Mouse (Mus musculus) gastrocnemius, postnatal 4 days (tissue): ENCODE results near the gene Ifna14. TPM values are rescaled to one million over a fixed set of nuclear protein-coding genes. Genes with fewer than 3 reads are reported as not detected.

Experiments
- total RNA-seq, 2 experiments: library from RNA; stranded (reverse); gene quantifications; 2 replicates each; pipeline ENCODE4 v1.2.3; 2021

Gene Ifna14
- total RNA-seq, 2 experiments from 2014 or later = not detected

Other genes starting within 250 kb of the Ifna14 start
- gene Hacd4, start 132.9 kb downstream of the Ifna14 start, total RNA-seq = 1 to 10 TPM; 4.4 to 5.3 TPM
- not detected for gene Ifnb1, start 49.0 kb downstream of the Ifna14 start, total RNA-seq
- gene Ifna15, start 13.6 kb downstream of the Ifna14 start, total RNA-seq = not detected
- not detected for gene Ifna9, start 20.6 kb upstream of the Ifna14 start, total RNA-seq
- gene Ifna12, start 31.6 kb upstream of the Ifna14 start, total RNA-seq = not detected
- not detected for gene C87499, start 62.6 kb upstream of the Ifna14 start, total RNA-seq
- not detected for gene Ifna13, start 72.7 kb upstream of the Ifna14 start, total RNA-seq
- gene Ifna16, start 105.1 kb upstream of the Ifna14 start, total RNA-seq = not detected
- not detected for gene Ifna2, start 112.1 kb upstream of the Ifna14 start, total RNA-seq
- not detected for gene Ifnab, start 119.6 kb upstream of the Ifna14 start, total RNA-seq
- under 1 TPM in 1 of 2 experiments, not detected in 1; 0.98 TPM for gene Gm26566, start 150.0 kb upstream of the Ifna14 start, total RNA-seq
- gene Klhl9, start 150.7 kb upstream of the Ifna14 start, total RNA-seq = 10 to 100 TPM; 81.9 to 94.2 TPM
- gene Gm13271, start 183.1 kb upstream of the Ifna14 start, total RNA-seq = not detected
- gene Gm13283, start 188.3 kb upstream of the Ifna14 start, total RNA-seq = not detected
- gene Gm13290, start 202.0 kb upstream of the Ifna14 start, total RNA-seq = not detected
- gene Gm13289, start 205.1 kb upstream of the Ifna14 start, total RNA-seq = not detected
- gene Gm13272, start 208.1 kb upstream of the Ifna14 start, total RNA-seq = not detected
- gene Ifnz, start 210.3 kb upstream of the Ifna14 start, total RNA-seq = not detected
- not detected for gene Gm13276, start 213.9 kb upstream of the Ifna14 start, total RNA-seq
- not detected for gene Gm13277, start 216.8 kb upstream of the Ifna14 start, total RNA-seq
- not detected for gene Gm13278, start 219.8 kb upstream of the Ifna14 start, total RNA-seq
- gene Gm13275, start 222.7 kb upstream of the Ifna14 start, total RNA-seq = not detected
- not detected for gene Gm13279, start 225.6 kb upstream of the Ifna14 start, total RNA-seq
- under 1 TPM; 0.37 to 0.54 TPM for gene Gm13285, start 227.9 kb upstream of the Ifna14 start, total RNA-seq
- not detected for gene Gm13287, start 231.5 kb upstream of the Ifna14 start, total RNA-seq
- not detected for gene Gm13288, start 233.7 kb upstream of the Ifna14 start, total RNA-seq
- not detected for gene Ifna7, start 244.4 kb upstream of the Ifna14 start, total RNA-seq
- not detected for gene Ifna11, start 248.2 kb upstream of the Ifna14 start, total RNA-seq